Comparison of ENCODE assay signal across 15 mouse cellular contexts in the genomic region with DNA sequence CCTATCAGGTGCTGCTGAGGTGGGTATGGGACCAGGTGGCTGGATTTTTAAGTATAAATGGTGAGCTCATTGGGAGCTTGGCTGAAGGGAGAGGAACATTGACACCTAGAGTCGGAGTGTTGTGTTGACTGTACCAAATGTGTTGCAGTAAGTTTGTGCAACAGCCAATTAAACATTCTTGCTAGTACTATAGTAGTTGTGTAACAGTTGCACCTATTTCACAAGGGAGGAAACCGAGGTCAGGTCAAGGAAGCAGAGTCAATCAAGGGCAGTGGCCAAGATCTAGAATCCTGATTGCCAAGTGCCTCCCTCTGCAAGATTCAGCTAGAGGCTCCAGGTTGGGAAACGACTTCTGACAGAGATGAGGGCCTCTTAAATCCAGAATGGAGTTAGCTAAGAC. TPM values are rescaled to one million over a fixed set of nuclear protein-coding genes. Genes with fewer than 3 reads are reported as not detected.
A peak's percentile ranks its signal among the peaks of the same experiment; 100 is the strongest.
DNase-seq lines count a peak whose midpoint lies in the region; ATAC-seq and TF ChIP-seq lines count a peak whose summit lies in the region.
"Had no signal": no experiment of that assay in that cellular context is flagged by ENCODE, and none has a peak within 500 bp of the region (broad histone marks: within the 10 kb centered on the region; RNA-seq: fewer than 3 reads in every experiment).

No protein-coding gene starts in this region.

- 0 out of 2 replicates have a peak, but pooled peaks cover 5% of the 10 kb centered on the region for H3K79me2 ChIP-seq in liver, adult 2 months (ENCODE audit: control insufficient read depth, insufficient read depth, low read length)

- H3K4me3 ChIP-seq in liver, adult 2 months (ENCODE audit: insufficient read depth, low read depth, low read length), result no peak overlapping the region
- no peak overlapping the region for H3K4me3 ChIP-seq in lung, postnatal 0 days (ENCODE audit: low read depth, low read length)
- no peak overlapping the region for H3K4me3 ChIP-seq in kidney, embryonic 15.5 days (replicated peaks)
- H3K4me3 ChIP-seq: left cerebral cortex, adult 2 months; limb, embryonic 12.5 days had no signal

- peaks cover 18% of the 10 kb centered on the region for H3K4me1 ChIP-seq in liver, adult 2 months (ENCODE audit: control insufficient read depth, insufficient read depth, low read length)
- peaks cover 30% of the 10 kb centered on the region for H3K4me1 ChIP-seq in lung, postnatal 0 days (ENCODE audit: insufficient read depth, low read depth, low read length)
- H3K4me1 ChIP-seq in kidney, embryonic 15.5 days, result no peaks in the 10 kb centered on the region
- H3K4me1 ChIP-seq: limb, embryonic 12.5 days had no signal

- peak; percentile 80 for ATAC-seq in lung, postnatal 0 days
- no peak for ATAC-seq in kidney, embryonic 15.5 days (replicated peaks; ENCODE audit: low FRiP score)
- ATAC-seq: forebrain, postnatal 0 days; midbrain, embryonic 16.5 days had no signal

- no peak for TF ChIP-seq CTCF in liver, adult 2 months (IDR thresholded peaks at IDR 0.05; ENCODE audit: low read depth, low read length)
- peak; percentile 15; the same call in 1 of the 2 replicates for TF ChIP-seq CTCF in lung, postnatal 0 days (IDR thresholded peaks at IDR 0.05)

- WGBS in liver, adult 2 months, result 20% methylated on average over 3 of the region's 3 CpGs
- WGBS in lung, postnatal 0 days, result 35% methylated on average over 3 of the region's 3 CpGs
- 84% methylated on average over 3 of the region's 3 CpGs for WGBS in kidney, embryonic 15.5 days

- peak; percentile 99 for DNase-seq in liver, adult 2 months (ENCODE audit: extremely low read depth, low read depth, low spot score)
- no peak for DNase-seq in liver
- DNase-seq in gonadal fat pad, adult 2 months (ENCODE audit: low read depth), result peak; percentile 91
- peak; percentile 89 for DNase-seq in lung, postnatal 0 days (ENCODE audit: low spot score)
- DNase-seq in cerebellum, postnatal 4 days (ENCODE audit: low spot score in 2 of 2), result no peak
- DNase-seq in kidney, postnatal 4 days, result no peak
- DNase-seq: cerebellum, adult 9-10 months; forebrain, postnatal 0 days; right cerebral cortex, postnatal 25 days had no signal

- H3K4me2 ChIP-seq in lung, postnatal 0 days (replicated peaks; ENCODE audit: low read depth, low read length), result no peak overlapping the region
- H3K4me2 ChIP-seq in kidney, embryonic 15.5 days, result no peak overlapping the region
- H3K4me2 ChIP-seq: heart, embryonic 11.5 days; limb, embryonic 12.5 days had no signal

- H3K9me3 ChIP-seq in lung, postnatal 0 days (ENCODE audit: low read length), result no peaks in the 10 kb centered on the region
- no peaks in the 10 kb centered on the region for H3K9me3 ChIP-seq in kidney, embryonic 15.5 days (replicated peaks)
- H3K9me3 ChIP-seq: limb, embryonic 12.5 days had no signal

- no peaks in the 10 kb centered on the region for H3K27me3 ChIP-seq in liver, adult 2 months (ENCODE audit: control insufficient read depth, insufficient read depth, low read length)
- no peaks in the 10 kb centered on the region for H3K27me3 ChIP-seq in lung, postnatal 0 days (replicated peaks; ENCODE audit: insufficient read depth, low read length)
- H3K27me3 ChIP-seq in kidney, embryonic 15.5 days, result no peaks in the 10 kb centered on the region
- H3K27me3 ChIP-seq: limb, embryonic 12.5 days had no signal

- peak overlapping the region; percentile 94 for H3K27ac ChIP-seq in liver, adult 2 months (replicated peaks; ENCODE audit: insufficient read depth, low read depth, low read length)
- peak overlapping the region; percentile 64 for H3K27ac ChIP-seq in lung, postnatal 0 days (ENCODE audit: low read length)
- no peak overlapping the region for H3K27ac ChIP-seq in kidney, embryonic 15.5 days
- H3K27ac ChIP-seq: kidney, postnatal 0 days; left cerebral cortex, adult 2 months; limb, embryonic 12.5 days had no signal

- H3K9ac ChIP-seq in liver, adult 2 months (ENCODE audit: low read depth, low read length), result peak overlapping the region; percentile 3
- no peak overlapping the region for H3K9ac ChIP-seq in lung, postnatal 0 days (replicated peaks; ENCODE audit: low read depth)
- H3K9ac ChIP-seq in kidney, embryonic 15.5 days, result no peak overlapping the region
- H3K9ac ChIP-seq: forebrain, postnatal 0 days; limb, embryonic 12.5 days had no signal

- no peak for TF ChIP-seq POLR2A in liver, adult 2 months (IDR thresholded peaks at IDR 0.05; ENCODE audit: extremely low read depth, insufficient read depth, low read length)

- H3K36me3 ChIP-seq in liver, adult 2 months (ENCODE audit: control insufficient read depth, insufficient read depth, low read length), result peaks cover 27% of the 10 kb centered on the region
- no peaks in the 10 kb centered on the region for H3K36me3 ChIP-seq in lung, postnatal 0 days (ENCODE audit: insufficient read depth, low read length)
- 0 out of 2 replicates have a peak, but pooled peaks cover 2% of the 10 kb centered on the region for H3K36me3 ChIP-seq in kidney, embryonic 15.5 days
- H3K36me3 ChIP-seq: limb, embryonic 12.5 days had no signal

- TF ChIP-seq EP300 in lung, postnatal 0 days (IDR thresholded peaks at IDR 0.05), result peak; percentile 80

RNA-seq across cellular contexts. Expression of a gene that starts 49.7 kb away (rescaled TPM):
- total RNA-seq in liver, adult 2 months (2014; rRNA removed), result 6.4 and 8.3 TPM in 2 replicates
- polyA plus RNA-seq in liver, adult 2 months (2012; rRNA removed), result 3.4 and 3.7 TPM in 2 replicates
- 6.2 and 7.7 TPM in 2 replicates for polyA plus RNA-seq in gonadal fat pad, adult 2 months (2012; rRNA removed)
- polyA plus RNA-seq in lung, postnatal 0 days (2015; fragmentation: Nextera tagmentation; extraction: Ambion mirVana), result 5.4 TPM in 2 replicates
- polyA plus RNA-seq in kidney, embryonic 15.5 days (2015; fragmentation: Nextera tagmentation; extraction: Ambion mirVana), result 8.5 and 9.7 TPM in 2 replicates

Comparison
In these comparisons a context has a peak if more than half of its experiments do, and no peak if none do; other contexts are left out.
1. DNase-seq: peak in liver, adult 2 months (single experiment), gonadal fat pad, adult 2 months (single experiment) and lung, postnatal 0 days (single experiment); none in liver (single experiment), cerebellum, postnatal 4 days (0 of 2) and kidney, postnatal 4 days (0 of 2).